Mouse (Mus musculus): ENCODE measurements around the gene Rac3. TPM values are rescaled to one million over a fixed set of nuclear protein-coding genes. Genes with fewer than 3 reads are reported as not detected.

Gene Rac3
- polyA plus RNA-seq, 1 experiment from 2014 or later: 110 TPM

Other genes with a start within 250 kb of the Rac3 start
- 143 and 155 TPM in 2 replicates for gene Mrpl12, start 236.9 kb upstream of the Rac3 start, polyA plus RNA-seq (2014; fragmentation: Nextera tagmentation; extraction: Ambion mirVana)
- 29.7 and 31.6 TPM in 2 replicates for gene Slc25a10, start 229.6 kb upstream of the Rac3 start, polyA plus RNA-seq (2014; fragmentation: Nextera tagmentation; extraction: Ambion mirVana)
- gene Gcgr, start 190.8 kb upstream of the Rac3 start, polyA plus RNA-seq (2014; fragmentation: Nextera tagmentation; extraction: Ambion mirVana): 0.14 TPM in 1 of 2 replicates, not detected in the other
- 291 and 313 TPM in 2 replicates for gene Mcrip1, start 171.7 kb upstream of the Rac3 start, polyA plus RNA-seq (2014; fragmentation: Nextera tagmentation; extraction: Ambion mirVana)
- gene Ppp1r27, start 170.3 kb upstream of the Rac3 start, polyA plus RNA-seq (2014; fragmentation: Nextera tagmentation; extraction: Ambion mirVana): not detected in 2 replicates
- gene P4hb, start 148.2 kb upstream of the Rac3 start, polyA plus RNA-seq (2014; fragmentation: Nextera tagmentation; extraction: Ambion mirVana): 325 and 332 TPM in 2 replicates
- gene Arhgdia, start 139.8 kb upstream of the Rac3 start, polyA plus RNA-seq (2014; fragmentation: Nextera tagmentation; extraction: Ambion mirVana): 449 and 481 TPM in 2 replicates
- gene Alyref, start 123.1 kb upstream of the Rac3 start, polyA plus RNA-seq (2014; fragmentation: Nextera tagmentation; extraction: Ambion mirVana): 318 and 352 TPM in 2 replicates
- 237 and 281 TPM in 2 replicates for gene Anapc11, start 123.0 kb upstream of the Rac3 start, polyA plus RNA-seq (2014; fragmentation: Nextera tagmentation; extraction: Ambion mirVana)
- gene Npb, start 113.0 kb upstream of the Rac3 start, polyA plus RNA-seq (2014; fragmentation: Nextera tagmentation; extraction: Ambion mirVana): 0.46 and 0.98 TPM in 2 replicates
- 113 and 134 TPM in 2 replicates for gene Pcyt2, start 103.5 kb upstream of the Rac3 start, polyA plus RNA-seq (2014; fragmentation: Nextera tagmentation; extraction: Ambion mirVana)
- 30.4 and 40.8 TPM in 2 replicates for gene Sirt7, start 96.2 kb upstream of the Rac3 start, polyA plus RNA-seq (2014; fragmentation: Nextera tagmentation; extraction: Ambion mirVana)
- 20.0 and 23.6 TPM in 2 replicates for gene Mafg, start 87.9 kb upstream of the Rac3 start, polyA plus RNA-seq (2014; fragmentation: Nextera tagmentation; extraction: Ambion mirVana)
- gene Pycr1, start 77.7 kb upstream of the Rac3 start, polyA plus RNA-seq (2014; fragmentation: Nextera tagmentation; extraction: Ambion mirVana): 33.6 and 33.9 TPM in 2 replicates
- 0.38 and 0.48 TPM in 2 replicates for gene Myadml2, start 73.3 kb upstream of the Rac3 start, polyA plus RNA-seq (2014; fragmentation: Nextera tagmentation; extraction: Ambion mirVana)
- 0.36 and 0.61 TPM in 2 replicates for gene Notum, start 60.3 kb upstream of the Rac3 start, polyA plus RNA-seq (2014; fragmentation: Nextera tagmentation; extraction: Ambion mirVana)
- gene Aspscr1, start 48.5 kb upstream of the Rac3 start, polyA plus RNA-seq (2014; fragmentation: Nextera tagmentation; extraction: Ambion mirVana): 129 TPM in 2 replicates
- gene Cenpx, start 7.7 kb upstream of the Rac3 start, polyA plus RNA-seq (2014; fragmentation: Nextera tagmentation; extraction: Ambion mirVana): 108 and 140 TPM in 2 replicates
- 39.0 and 59.5 TPM in 2 replicates for gene Lrrc45, start 7.5 kb upstream of the Rac3 start, polyA plus RNA-seq (2014; fragmentation: Nextera tagmentation; extraction: Ambion mirVana)
- gene Dcxr, start 5.8 kb downstream of the Rac3 start, polyA plus RNA-seq (2014; fragmentation: Nextera tagmentation; extraction: Ambion mirVana): 11.2 and 13.7 TPM in 2 replicates
- gene Cbr2, start 10.6 kb downstream of the Rac3 start, polyA plus RNA-seq (2014; fragmentation: Nextera tagmentation; extraction: Ambion mirVana): 0.98 and 1.1 TPM in 2 replicates
- 3.8 and 3.9 TPM in 2 replicates for gene Hmga1b, start 41.3 kb downstream of the Rac3 start, polyA plus RNA-seq (2014; fragmentation: Nextera tagmentation; extraction: Ambion mirVana)
- gene Rfng, start 62.7 kb downstream of the Rac3 start, polyA plus RNA-seq (2014; fragmentation: Nextera tagmentation; extraction: Ambion mirVana): 39.4 and 64.8 TPM in 2 replicates
- gene Gps1, start 62.8 kb downstream of the Rac3 start, polyA plus RNA-seq (2014; fragmentation: Nextera tagmentation; extraction: Ambion mirVana): 348 and 350 TPM in 2 replicates
- 53.5 and 58.6 TPM in 2 replicates for gene Dus1l, start 74.9 kb downstream of the Rac3 start, polyA plus RNA-seq (2014; fragmentation: Nextera tagmentation; extraction: Ambion mirVana)
- gene Fasn, start 103.1 kb downstream of the Rac3 start, polyA plus RNA-seq (2014; fragmentation: Nextera tagmentation; extraction: Ambion mirVana): 84.2 and 102 TPM in 2 replicates
- 5.0 and 6.5 TPM in 2 replicates for gene Ccdc57, start 211.4 kb downstream of the Rac3 start, polyA plus RNA-seq (2014; fragmentation: Nextera tagmentation; extraction: Ambion mirVana)
- 3.8 and 5.6 TPM in 2 replicates for gene Slc16a3, start 227.0 kb downstream of the Rac3 start, polyA plus RNA-seq (2014; fragmentation: Nextera tagmentation; extraction: Ambion mirVana)